Mouse (Mus musculus): ENCODE data around the gene Atoh7.
"Not testable (repeated sequence)": the region's sequence is repeated elsewhere in the genome, so short reads cannot be mapped to it uniquely, and the experiment has no call there.

Gene Atoh7

DNA sequence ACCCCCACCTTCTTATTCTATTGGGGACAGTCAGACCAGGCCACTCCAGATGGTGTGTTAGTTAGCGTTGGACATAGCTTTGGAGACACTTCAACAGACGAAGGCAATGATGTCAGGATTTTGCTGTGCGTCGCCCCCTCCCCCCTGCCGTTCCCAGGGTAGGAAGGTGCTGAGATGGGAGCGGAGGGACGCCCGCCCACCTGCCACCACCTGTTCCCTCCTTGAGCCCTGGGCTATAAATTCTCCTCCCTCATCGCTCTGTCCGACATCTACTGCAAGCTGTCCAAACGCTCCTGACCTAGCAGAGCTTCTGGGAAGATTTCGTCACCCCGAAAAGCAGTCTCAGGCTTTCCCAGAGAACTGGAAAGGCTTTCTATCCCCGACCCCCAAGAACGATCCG lies at the start of gene Atoh7:
TSS of gene Atoh7 (plus strand) at position 131 of the 400 bp plus-strand sequence.
- peak in 1 of 2 experiments; percentile 19 for DNase-seq

DNA sequence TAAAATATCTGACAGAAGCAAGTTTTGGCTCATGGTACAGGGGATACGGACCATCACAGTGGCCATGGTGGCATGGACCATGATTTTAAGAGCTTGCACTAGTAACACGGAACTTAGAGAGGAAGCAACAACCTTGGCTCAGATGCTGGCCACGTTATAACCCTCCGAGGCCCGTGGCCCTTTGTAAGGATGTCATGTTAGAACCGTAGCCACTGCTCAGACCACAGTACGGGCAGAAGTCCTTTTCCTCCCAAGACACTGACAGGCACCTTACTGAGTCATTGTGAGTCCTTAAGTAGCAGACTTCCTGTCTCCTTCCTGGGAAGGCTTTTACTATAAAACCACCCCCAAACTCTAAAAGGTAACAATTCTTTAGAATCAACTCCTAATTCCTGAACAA lies 48.2 kb upstream of the Atoh7 start:
- DNase-seq, result no peak

- no peak for DNase-seq
Measured at GRCm38 (mm10) chr10:63052011-63052410, 47.4 kb upstream of the Atoh7 start.

DNA sequence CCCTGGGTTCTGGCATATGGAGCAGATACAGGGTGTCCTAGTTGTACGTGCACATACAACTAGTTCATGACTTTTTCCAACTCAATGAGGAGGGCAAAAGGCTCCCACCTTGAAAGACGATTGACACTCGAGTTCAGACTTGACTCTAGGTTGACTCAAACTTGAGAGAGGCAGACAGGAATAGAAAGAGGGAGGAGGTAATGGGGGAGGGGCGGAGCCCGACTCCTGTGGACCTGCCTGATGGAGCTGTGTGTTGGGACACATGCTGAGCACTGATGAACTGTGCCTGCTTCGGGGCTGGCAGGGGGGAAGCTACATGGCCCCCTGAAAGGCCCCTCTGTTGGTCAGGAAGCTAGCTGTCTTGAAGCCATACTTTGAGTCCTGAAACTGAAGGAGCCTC lies 46.4 kb upstream of the Atoh7 start:
- DNase-seq, result no peak

- not testable (repeated sequence) for DNase-seq
Measured at GRCm38 (mm10) chr10:63054071-63054470, 45.4 kb upstream of the Atoh7 start.

GRCm38 (mm10) chr10:63054586-63054985 lies 44.9 kb upstream of the Atoh7 start:
- DNase-seq, result no peak

- peak; percentile 53 to 61 for DNase-seq
Measured at GRCm38 (mm10) chr10:63056966-63057750, 42.3 kb upstream of the Atoh7 start.

DNA sequence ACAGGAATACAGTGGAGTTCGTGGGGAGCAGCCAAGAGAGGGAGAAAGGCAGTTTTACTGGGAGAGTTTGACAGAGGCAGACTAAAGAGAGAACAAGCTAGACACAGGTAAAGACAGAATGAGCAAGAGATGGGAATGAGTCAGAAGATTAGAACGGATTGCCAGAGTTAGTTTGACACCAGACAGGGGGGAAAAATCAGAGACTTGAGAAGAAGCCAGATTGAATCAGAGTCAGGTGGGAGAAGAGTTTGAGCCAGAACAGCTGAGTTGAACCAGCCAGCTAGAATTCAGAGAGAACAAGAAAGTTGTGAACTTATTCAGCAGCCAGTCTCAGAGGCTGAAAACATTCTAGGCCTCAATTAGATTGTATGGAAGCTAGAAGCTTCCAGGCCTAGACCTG lies 39.6 kb upstream of the Atoh7 start, which contains the start of gene Pbld1:
TSS of gene Pbld1 (plus strand) at position 301 of the 400 bp plus-strand sequence.
- no peak for DNase-seq

GRCm38 (mm10) chr10:63060406-63060805 lies 39.0 kb upstream of the Atoh7 start:
- DNase-seq, result peak; percentile 42 to 58

DNA sequence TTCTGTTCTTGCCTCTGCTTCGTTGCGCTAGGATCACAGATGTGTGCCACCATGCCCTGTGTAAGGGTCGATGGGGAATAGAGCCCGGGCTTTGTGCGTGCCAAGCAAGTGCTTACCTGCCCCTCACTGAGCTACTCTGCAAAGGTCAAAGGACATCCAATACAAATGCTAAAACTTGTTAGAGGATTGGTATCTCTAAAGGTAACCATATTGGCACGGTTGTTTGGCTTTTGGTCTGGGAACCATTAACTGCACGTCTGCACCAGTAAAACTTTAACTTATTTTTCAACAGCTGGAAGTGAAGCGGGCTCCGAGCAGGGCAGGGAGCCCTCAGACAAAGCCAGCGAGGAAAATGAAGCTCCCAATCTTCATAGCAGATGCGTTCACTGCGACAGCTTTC lies 38.2 kb upstream of the Atoh7 start:
- peak in 1 of 2 experiments; percentile 38 for DNase-seq

DNA sequence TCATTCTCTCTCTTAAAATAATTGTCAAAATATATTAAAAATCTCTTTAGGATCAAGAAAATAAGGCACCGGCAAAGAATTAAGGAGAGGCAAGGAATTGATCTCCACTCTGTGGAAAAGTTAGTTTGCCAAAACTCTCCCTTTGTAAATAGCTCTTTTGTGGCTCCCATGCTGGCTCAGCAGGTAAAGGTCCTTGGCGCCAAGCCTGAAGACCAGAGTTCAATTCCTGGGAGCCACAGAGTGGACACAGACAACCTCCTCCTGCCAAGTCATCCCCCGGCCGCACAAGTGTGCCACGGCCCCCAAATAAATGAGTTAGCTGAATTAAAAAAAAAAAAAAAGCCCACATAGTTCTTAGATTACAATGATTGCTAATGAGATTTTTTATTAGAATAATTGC lies 36.8 kb upstream of the Atoh7 start:
- no peak for DNase-seq

DNA sequence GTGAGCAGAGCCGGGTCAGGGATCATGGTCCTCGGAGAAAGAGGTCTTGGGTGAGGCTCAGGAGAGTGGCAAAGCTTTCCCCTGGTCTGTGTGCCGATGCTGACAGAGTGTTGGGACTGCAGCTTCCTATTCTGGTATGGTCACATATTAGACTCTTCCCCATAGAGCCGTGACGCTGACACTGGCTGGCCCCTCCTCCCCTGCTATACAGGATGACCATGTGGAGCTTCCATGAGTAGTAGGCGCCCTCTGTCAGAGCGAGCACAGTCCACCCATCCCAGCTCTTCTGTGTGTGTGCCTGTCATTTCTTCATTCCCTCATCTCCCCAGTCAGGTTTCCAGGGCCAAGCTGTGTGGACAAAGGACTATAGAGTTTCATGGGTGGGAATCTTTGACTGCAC lies 36.1 kb upstream of the Atoh7 start:
- DNase-seq, result no peak

GRCm38 (mm10) chr10:63064516-63064915 lies 34.9 kb upstream of the Atoh7 start:
- DNase-seq, result no peak

DNA sequence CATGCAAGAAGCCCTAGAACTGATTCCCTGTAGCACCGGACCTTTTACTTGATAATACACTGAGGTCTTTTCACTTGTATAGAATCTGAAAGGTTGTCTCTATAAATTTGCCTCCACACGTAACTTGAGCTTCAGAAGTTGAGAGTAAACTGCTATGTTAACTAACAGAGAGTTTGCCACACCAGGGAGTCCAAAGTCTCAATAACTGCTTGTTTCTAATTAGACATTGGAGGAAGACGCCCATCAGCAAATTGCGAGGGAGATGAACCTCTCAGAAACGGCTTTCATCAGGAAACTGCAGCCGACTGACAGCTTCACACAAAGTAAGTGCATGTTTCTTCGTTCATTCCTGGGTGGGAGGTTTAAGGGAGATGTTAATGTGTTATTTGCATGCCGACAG lies 33.9 kb upstream of the Atoh7 start:
- no peak for DNase-seq

GRCm38 (mm10) chr10:63065988-63066387 lies 33.5 kb upstream of the Atoh7 start:
- DNase-seq, result peak; percentile 88 to 91

- DNase-seq, result no peak
Measured at GRCm38 (mm10) chr10:63086304-63086703, 13.1 kb upstream of the Atoh7 start.

GRCm38 (mm10) chr10:63089103-63089757 lies 10.2 kb upstream of the Atoh7 start:
- DNase-seq, result no peak

DNA sequence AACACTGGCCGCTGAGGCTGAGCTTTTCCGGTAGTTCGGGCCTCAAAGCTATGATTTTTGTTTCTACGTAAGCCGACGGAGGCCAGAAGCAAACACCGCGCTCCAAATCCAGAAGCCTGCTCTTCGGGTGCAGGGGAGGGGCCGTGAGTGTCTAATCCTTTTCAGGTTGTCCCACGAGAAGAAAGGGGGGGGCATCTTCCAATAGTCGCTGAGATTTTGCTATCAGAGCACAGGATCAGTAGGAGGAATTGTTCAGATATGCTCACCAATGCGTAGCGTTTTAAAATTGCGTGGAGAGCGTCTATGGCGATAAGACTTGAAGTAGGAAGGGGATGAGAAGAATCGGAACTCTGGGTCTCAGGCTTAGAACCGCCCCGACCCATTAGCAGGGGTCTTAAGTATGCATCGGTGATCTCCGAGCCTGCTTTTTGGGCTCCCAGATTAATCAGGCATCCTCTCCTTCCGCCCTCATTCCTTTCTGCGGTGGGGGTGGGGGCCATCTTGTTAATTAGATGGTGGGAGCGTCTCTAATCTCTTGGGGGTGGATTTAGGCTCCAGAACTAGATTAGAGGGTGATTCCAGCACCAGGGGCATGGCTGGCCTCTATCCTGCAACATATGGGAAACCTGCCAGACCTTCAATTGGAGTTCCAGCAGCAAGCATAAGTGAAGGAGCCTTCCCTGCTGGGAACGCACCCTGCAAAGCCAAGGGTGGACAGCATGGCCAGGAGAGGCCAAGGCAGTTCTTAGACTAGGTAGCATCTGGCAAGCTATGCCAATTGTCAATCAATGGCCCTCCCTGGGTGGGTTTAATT lies 9.5 kb upstream of the Atoh7 start:
- peak; percentile 21 to 37 for DNase-seq

DNA sequence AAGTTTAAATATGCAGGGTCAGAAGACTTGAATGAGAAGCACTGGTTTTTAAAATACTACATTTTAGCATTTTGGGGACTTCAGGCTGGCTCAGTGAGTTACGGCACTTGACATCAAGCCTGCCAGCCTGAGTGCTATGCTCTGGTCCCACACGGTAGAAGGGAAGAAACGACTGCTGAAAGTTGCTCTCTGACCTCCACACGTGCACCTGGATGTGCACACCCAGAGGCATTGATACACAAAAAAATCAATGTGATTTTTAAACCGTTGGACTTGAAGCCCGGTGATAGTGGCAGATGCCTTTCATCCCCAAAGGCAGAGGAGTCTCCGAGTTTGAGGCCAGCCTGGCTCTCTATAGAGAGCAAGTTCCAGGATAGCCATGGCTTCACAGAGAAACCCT lies 7.5 kb upstream of the Atoh7 start:
- DNase-seq, result no peak

- no peak for DNase-seq
Measured at GRCm38 (mm10) chr10:63092616-63093550, 6.6 kb upstream of the Atoh7 start.

GRCm38 (mm10) chr10:63096757-63097156 lies 2.7 kb upstream of the Atoh7 start:
- no peak for DNase-seq

GRCm38 (mm10) chr10:63098191-63098590 lies 1.3 kb upstream of the Atoh7 start:
- DNase-seq, result no peak

Measured in kidney, postnatal 4 days (tissue).